Mouse (Mus musculus) regulatory T cell (primary cell): ENCODE measurements at regions not wholly inside any gene's neighbourhood (a gene's known extent, or its start where the extent isn't known, plus 50 kb on each side); places are given as distances from the start of the nearest gene placed in this dataset.

Experiments
- in situ Hi-C: fragments of 300-600 bp; cut with MboI, MseI; formaldehyde crosslinking; loops from one replicate; pipeline ENCODE4 v1.15.1; 2025; ENCODE audit warnings: high pct_unique_total_duplicates

- in situ Hi-C loops, result no loop called here
These were observed 208.1 kb upstream of the Daam1 start for GRCm38 (mm10) chr12:71622761-71623160.

- in situ Hi-C loops, result no loop called here
These were observed 207.6 kb upstream of the Daam1 start for GRCm38 (mm10) chr12:71623271-71623670.

GRCm38 (mm10) chr12:71624076-71624475 lies 206.8 kb upstream of the Daam1 start:
- in situ Hi-C loops, result no loop called here

GRCm38 (mm10) chr12:71624676-71625075 lies 206.2 kb upstream of the Daam1 start:
- in situ Hi-C loops, result no loop called here

GRCm38 (mm10) chr12:71625115-71625514 lies 205.8 kb upstream of the Daam1 start:
- in situ Hi-C loops, result no loop called here

- in situ Hi-C loops, result no loop called here
These were observed 204.1 kb upstream of the Daam1 start for GRCm38 (mm10) chr12:71626801-71627200.

GRCm38 (mm10) chr12:71627421-71628339 lies 203.2 kb upstream of the Daam1 start:
- in situ Hi-C loops, result no loop called here

- in situ Hi-C loops, result no loop called here
These were observed 202.5 kb upstream of the Daam1 start for GRCm38 (mm10) chr12:71628340-71628738.

- in situ Hi-C loops, result no loop called here
These were observed 202.1 kb upstream of the Daam1 start for GRCm38 (mm10) chr12:71628796-71629195.

GRCm38 (mm10) chr12:71630386-71630785 lies 200.5 kb upstream of the Daam1 start:
- in situ Hi-C loops, result no loop called here

GRCm38 (mm10) chr12:71636300-71636699 lies 194.6 kb upstream of the Daam1 start:
- in situ Hi-C loops, result no loop called here

GRCm38 (mm10) chr12:71637248-71637647 lies 193.6 kb upstream of the Daam1 start:
- in situ Hi-C loops, result no loop called here

GRCm38 (mm10) chr12:71638246-71638645 lies 192.6 kb upstream of the Daam1 start:
- in situ Hi-C loops, result no loop called here

- in situ Hi-C loops, result no loop called here
These were observed 190.8 kb upstream of the Daam1 start for GRCm38 (mm10) chr12:71640058-71640501.

- in situ Hi-C loops, result no loop called here
These were observed 189.4 kb upstream of the Daam1 start for GRCm38 (mm10) chr12:71641486-71641885.

GRCm38 (mm10) chr12:71642797-71643337 lies 188.0 kb upstream of the Daam1 start:
- in situ Hi-C loops, result no loop called here

GRCm38 (mm10) chr12:71651251-71651650 lies 179.6 kb upstream of the Daam1 start:
- in situ Hi-C loops, result no loop called here

- in situ Hi-C loops, result no loop called here
These were observed 137.4 kb upstream of the Daam1 start for GRCm38 (mm10) chr12:71693346-71694038.

- in situ Hi-C loops, result no loop called here
These were observed 129.1 kb upstream of the Daam1 start for GRCm38 (mm10) chr12:71701753-71702152.

GRCm38 (mm10) chr12:71702181-71702580 lies 128.7 kb upstream of the Daam1 start:
- in situ Hi-C loops, result no loop called here

- in situ Hi-C loops, result no loop called here
These were observed 127.6 kb upstream of the Daam1 start for GRCm38 (mm10) chr12:71703146-71703902.

GRCm38 (mm10) chr12:71704431-71704830 lies 126.4 kb upstream of the Daam1 start:
- in situ Hi-C loops, result no loop called here
